Mouse (Mus musculus) liver, embryonic 11.5 days (tissue): ENCODE results near the gene Kalrn. TPM values are rescaled to one million over a fixed set of nuclear protein-coding genes. Genes with fewer than 3 reads are reported as not detected.

ENCODE experiments used
- ATAC-seq: fragments of 200-750 bp; cut with Nextera tagmentation; replicated peaks from 2 replicates; pipeline ENCODE4 v1.8.0; 2017; ENCODE audit warnings: moderate number of reproducible peaks, mild to moderate bottlenecking, moderate TSS enrichment, moderate library complexity; ENCODE audit not compliant: low FRiP score
- DNase-seq: peaks from one replicate; pipeline ENCODE4 v3.0.0-alpha.2; 2017; ENCODE audit warnings: low spot score
- H3K27ac ChIP-seq: fragments of 300-500 bp; sonication (generic); 2 replicates; pipeline ENCODE4 v1.5.1; 2014; ENCODE audit warnings: mild to moderate bottlenecking, low read depth, low read length, control low read depth
- H3K27me3 ChIP-seq: fragments of 300-500 bp; sonication (generic); replicated peaks from 2 replicates; pipeline ENCODE4 v1.6.1; 2014; ENCODE audit warnings: low read length, mixed read lengths; ENCODE audit not compliant: control insufficient read depth, insufficient read depth
- H3K36me3 ChIP-seq: fragments of 300-500 bp; sonication (generic); 2 replicates; pipeline ENCODE4 v1.6.1; 2014; ENCODE audit warnings: mild to moderate bottlenecking, low read length, moderate library complexity, mixed read lengths; ENCODE audit not compliant: control insufficient read depth, insufficient read depth
- H3K4me1 ChIP-seq: fragments of 300-500 bp; sonication (generic); replicated peaks from 2 replicates; pipeline ENCODE4 v1.6.1; 2014; ENCODE audit warnings: low read length, mixed read lengths; ENCODE audit not compliant: control insufficient read depth, insufficient read depth
- H3K4me2 ChIP-seq: fragments of 300-500 bp; sonication (generic); 2 replicates; pipeline ENCODE4 v1.6.1; 2014; ENCODE audit warnings: mild to moderate bottlenecking, control low read depth, moderate library complexity
- H3K4me3 ChIP-seq: fragments of 300-500 bp; sonication (generic); 2 replicates; pipeline ENCODE4 v1.5.1; 2014; ENCODE audit warnings: low read depth, low read length, control low read depth
- H3K9ac ChIP-seq: fragments of 300-500 bp; sonication (generic); 2 replicates; pipeline ENCODE4 v1.6.1; 2014; ENCODE audit warnings: low read depth, low read length, control low read depth
- H3K9me3 ChIP-seq: fragments of 300-500 bp; sonication (generic); 2 replicates; pipeline ENCODE4 v1.6.1; 2016; ENCODE audit warnings: low read length, inconsistent platforms, mixed read lengths; ENCODE audit not compliant: control insufficient read depth
- WGBS: fragments of 180-500 bp; shearing (Covaris S2); extraction: QIAGEN DNeasy Blood & Tissue Kit; methylation state at CpG from one replicate; pipeline ENCODE4 v1.1.7; 2014; 5-methylcytosine and 5-hydroxymethylcytosine counted together
- polyA plus RNA-seq: library from polyadenylated mRNA; unstranded; fragments of >200 nt; fragmentation: Nextera tagmentation; extraction: Ambion mirVana; gene quantifications from 2 replicates; pipeline ENCODE4 v1.2.1, GENCODE M21; 2014

Gene Kalrn
- polyA plus RNA-seq, 1 experiment from 2014 or later: 25.1 TPM

- Histone ChIP-seq H3K4me2 (no peak overlapping the region), H3K9me3 (no peaks in the 10 kb centered on the region), H3K36me3 (no peaks in the 10 kb centered on the region), H3K4me1 (no peaks in the 10 kb centered on the region; the same call in 1 of the 2 replicates), H3K27me3 (no peaks in the 10 kb centered on the region), H3K27ac (no peak overlapping the region), H3K4me3 (no peak overlapping the region), H3K9ac (no peak overlapping the region)
- ATAC-seq (no peak; the same call in 1 of the 2 replicates), DNase-seq (no peak)
- WGBS: 37% methylated on average over 7 of the region's 7 CpGs
These were observed 230.8 kb downstream of the Kalrn start for GRCm38 (mm10) chr16:34342369-34343160.

GRCm38 (mm10) chr16:34334919-34335318 is 238.4 kb downstream of the Kalrn start:
- H3K27me3 ChIP-seq: no peaks in the 10 kb centered on the region
- DNase-seq: no peak
- H3K9ac ChIP-seq: no peak overlapping the region
- no peaks in the 10 kb centered on the region for H3K9me3 ChIP-seq
- H3K4me2 ChIP-seq: no peak overlapping the region
- no peak overlapping the region for H3K4me3 ChIP-seq
- H3K4me1 ChIP-seq: no peaks in the 10 kb centered on the region
- no peak for ATAC-seq
- H3K27ac ChIP-seq: no peak overlapping the region
- 76% methylated on average over 4 of the region's 4 CpGs for WGBS
- H3K36me3 ChIP-seq: no peaks in the 10 kb centered on the region; the same call in 1 of the 2 replicates

- no peaks in the 10 kb centered on the region for H3K4me1 ChIP-seq
- H3K9ac ChIP-seq: no peak overlapping the region
- DNase-seq (no peak), ATAC-seq (no peak)
- WGBS: 73% methylated on average over 5 of the region's 5 CpGs
- no peak overlapping the region for H3K27ac ChIP-seq
- H3K36me3 ChIP-seq: no peaks in the 10 kb centered on the region; the same call in 1 of the 2 replicates
- H3K9me3 ChIP-seq: no peaks in the 10 kb centered on the region
- H3K4me3 ChIP-seq: no peak overlapping the region
- H3K4me2 ChIP-seq: no peak overlapping the region
- H3K27me3 ChIP-seq: no peaks in the 10 kb centered on the region
These were observed 241.7 kb downstream of the Kalrn start for GRCm38 (mm10) chr16:34331630-34332029.

GRCm38 (mm10) chr16:34329876-34330275 is 243.5 kb downstream of the Kalrn start:
- Histone ChIP-seq H3K4me1 (no peaks in the 10 kb centered on the region), H3K27me3 (no peaks in the 10 kb centered on the region), H3K9ac (no peak overlapping the region), H3K4me2 (no peak overlapping the region), H3K36me3 (no peaks in the 10 kb centered on the region; the same call in 1 of the 2 replicates), H3K9me3 (no peaks in the 10 kb centered on the region), H3K4me3 (no peak overlapping the region), H3K27ac (no peak overlapping the region)
- 80% methylated on average over 9 of the region's 9 CpGs for WGBS
- ATAC-seq: no peak
- DNase-seq: no peak

GRCm38 (mm10) chr16:34329431-34329873 is 243.9 kb downstream of the Kalrn start:
- H3K4me1 ChIP-seq: no peaks in the 10 kb centered on the region

GRCm38 (mm10) chr16:34327890-34328289 is 245.4 kb downstream of the Kalrn start:
- 73% methylated on average over 5 of the region's 5 CpGs for WGBS
- Histone ChIP-seq H3K9ac (no peak overlapping the region), H3K27me3 (no peaks in the 10 kb centered on the region), H3K4me1 (no peaks in the 10 kb centered on the region), H3K9me3 (no peaks in the 10 kb centered on the region), H3K4me3 (no peak overlapping the region), H3K27ac (no peak overlapping the region), H3K4me2 (no peak overlapping the region), H3K36me3 (no peaks in the 10 kb centered on the region; the same call in 1 of the 2 replicates)
- no peak for ATAC-seq
- DNase-seq: no peak

More at GRCm38 (mm10) chr16:34329431-34329873, 243.9 kb downstream of the Kalrn start:
- Histone ChIP-seq H3K4me3 (no peak overlapping the region), H3K9me3 (no peaks in the 10 kb centered on the region), H3K9ac (no peak overlapping the region), H3K4me2 (no peak overlapping the region), H3K27me3 (no peaks in the 10 kb centered on the region), H3K36me3 (no peaks in the 10 kb centered on the region; the same call in 1 of the 2 replicates), H3K27ac (no peak overlapping the region)
- DNase-seq (no peak), ATAC-seq (no peak)
- WGBS: 65% methylated on average over 12 of the region's 12 CpGs

GRCm38 (mm10) chr16:34325869-34326268 is 247.5 kb downstream of the Kalrn start:
- 73% methylated on average over 3 of the region's 3 CpGs for WGBS
- no peaks in the 10 kb centered on the region for H3K4me1 ChIP-seq
- H3K9me3 ChIP-seq: no peaks in the 10 kb centered on the region
- no peaks in the 10 kb centered on the region for H3K36me3 ChIP-seq
- no peak for DNase-seq
- no peak overlapping the region for H3K27ac ChIP-seq
- no peak for ATAC-seq
- H3K9ac ChIP-seq: no peak overlapping the region
- no peak overlapping the region for H3K4me3 ChIP-seq
- H3K27me3 ChIP-seq: no peaks in the 10 kb centered on the region
- no peak overlapping the region for H3K4me2 ChIP-seq

- no peak for ATAC-seq
- no peaks in the 10 kb centered on the region for H3K27me3 ChIP-seq
- H3K4me1 ChIP-seq: no peaks in the 10 kb centered on the region
- no peak overlapping the region for H3K9ac ChIP-seq
- H3K4me2 ChIP-seq: no peak overlapping the region
- H3K36me3 ChIP-seq: no peaks in the 10 kb centered on the region
- H3K4me3 ChIP-seq: no peak overlapping the region
- DNase-seq: no peak
- H3K27ac ChIP-seq: no peak overlapping the region
- no peaks in the 10 kb centered on the region for H3K9me3 ChIP-seq
- 88% methylated on average over 4 of the region's 4 CpGs for WGBS
These were observed 248.2 kb downstream of the Kalrn start for GRCm38 (mm10) chr16:34325161-34325560.

- Histone ChIP-seq H3K27me3 (no peaks in the 10 kb centered on the region), H3K9me3 (no peaks in the 10 kb centered on the region), H3K36me3 (no peaks in the 10 kb centered on the region), H3K4me2 (no peak overlapping the region), H3K27ac (no peak overlapping the region), H3K4me1 (no peaks in the 10 kb centered on the region), H3K4me3 (no peak overlapping the region), H3K9ac (no peak overlapping the region)
- DNase-seq (no peak), ATAC-seq (no peak)
- 75% methylated on average over 3 of the region's 3 CpGs for WGBS
These were observed 248.6 kb downstream of the Kalrn start for GRCm38 (mm10) chr16:34324735-34325134.
